Mouse (Mus musculus) intestine, postnatal 0 days (tissue): ENCODE measurements around the gene Esr2. TPM values are rescaled to one million over a fixed set of nuclear protein-coding genes. Genes with fewer than 3 reads are reported as not detected.

Experiments used
- ATAC-seq: fragments of 200-750 bp; cut with Nextera tagmentation; 2 replicates; pipeline ENCODE4 v1.8.0; 2017; ENCODE audit warnings: mild to moderate bottlenecking, moderate TSS enrichment, moderate library complexity
- H3K27ac ChIP-seq: fragments of 300-500 bp; sonication (generic); 2 replicates; pipeline ENCODE4 v1.5.1; 2014; ENCODE audit warnings: mild to moderate bottlenecking, low read depth, low read length, moderate library complexity
- H3K27me3 ChIP-seq: fragments of 300-500 bp; sonication (generic); replicated peaks from 2 replicates; pipeline ENCODE4 v1.6.1; 2014; ENCODE audit warnings: low read length, mixed read lengths; ENCODE audit not compliant: control insufficient read depth, insufficient read depth
- H3K36me3 ChIP-seq: fragments of 300-500 bp; sonication (generic); 2 replicates; pipeline ENCODE4 v1.6.1; 2014; ENCODE audit warnings: mild to moderate bottlenecking, moderate library complexity; ENCODE audit not compliant: control insufficient read depth, insufficient read depth
- H3K4me1 ChIP-seq: fragments of 300-500 bp; sonication (generic); replicated peaks from 2 replicates; pipeline ENCODE4 v1.6.1; 2014; ENCODE audit warnings: antibody characterized with exemption, low read length, mixed read lengths; ENCODE audit not compliant: control insufficient read depth, insufficient read depth
- H3K4me2 ChIP-seq: fragments of 300-500 bp; sonication (generic); replicated peaks from 2 replicates; pipeline ENCODE4 v1.6.1; 2014; ENCODE audit warnings: low read depth, mild to moderate bottlenecking, moderate library complexity
- H3K4me3 ChIP-seq: fragments of 300-500 bp; sonication (generic); 2 replicates; pipeline ENCODE4 v1.5.1; 2014; ENCODE audit warnings: low read depth, low read length
- H3K9ac ChIP-seq: fragments of 300-500 bp; sonication (generic); 2 replicates; pipeline ENCODE4 v1.6.1; 2014; ENCODE audit warnings: mild to moderate bottlenecking, low read depth, low read length
- H3K9me3 ChIP-seq: fragments of 300-500 bp; sonication (generic); 2 replicates; pipeline ENCODE4 v1.6.1; 2016; ENCODE audit warnings: mixed run types; ENCODE audit not compliant: control insufficient read depth
- CTCF ChIP-seq: sonication (generic); IDR thresholded peaks from 2 replicates; pipeline ENCODE4 v1.5.1; 2016; ENCODE audit warnings: low read depth, mild to moderate bottlenecking, control low read depth, antibody characterized with exemption, moderate library complexity
- WGBS: fragments of 180-500 bp; shearing (Covaris S2); extraction: QIAGEN DNeasy Blood & Tissue Kit; methylation state at CpG from one replicate; pipeline ENCODE4 v1.1.7; 2014; 5-methylcytosine and 5-hydroxymethylcytosine counted together
- polyA plus RNA-seq: library from polyadenylated mRNA; unstranded; fragments of >200 nt; fragmentation: Nextera tagmentation; extraction: Ambion mirVana; gene quantifications from 2 replicates; pipeline ENCODE4 v1.2.1, GENCODE M21; 2015

The Esr2 gene
- polyA plus RNA-seq, 1 experiment from 2014 or later, result not detected

DNA sequence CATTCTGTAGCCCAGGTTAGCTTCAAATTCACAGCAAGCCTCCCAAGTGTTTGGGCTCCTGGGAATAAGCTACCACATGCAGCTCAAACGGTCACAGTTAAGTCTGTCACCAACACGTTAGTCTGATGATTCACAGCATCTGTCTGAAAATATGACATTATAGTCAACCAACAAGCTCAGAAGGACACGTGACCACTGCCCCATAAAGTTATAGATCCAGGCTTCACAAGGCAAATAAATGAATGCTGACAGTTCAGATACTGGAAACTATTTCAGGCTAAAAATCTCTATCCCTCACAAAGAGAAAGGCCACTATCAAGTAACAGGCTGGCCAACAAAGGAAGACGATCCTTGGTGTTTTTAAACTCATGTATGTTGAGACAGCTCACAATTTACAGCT is 60.5 kb downstream of the Esr2 start:
- WGBS, result 69% methylated on average over 4 of the region's 4 CpGs
- no peak for TF ChIP-seq CTCF
- Histone ChIP-seq H3K4me1 (no peaks in the 10 kb centered on the region), H3K27ac (no peak overlapping the region), H3K4me2 (no peak overlapping the region), H3K36me3 (0 out of 2 replicates have a peak, but pooled peaks cover under 1% of the 10 kb centered on the region), H3K9ac (no peak overlapping the region), H3K4me3 (no peak overlapping the region), H3K9me3 (no peaks in the 10 kb centered on the region), H3K27me3 (no peaks in the 10 kb centered on the region)
- ATAC-seq, result no peak

DNA sequence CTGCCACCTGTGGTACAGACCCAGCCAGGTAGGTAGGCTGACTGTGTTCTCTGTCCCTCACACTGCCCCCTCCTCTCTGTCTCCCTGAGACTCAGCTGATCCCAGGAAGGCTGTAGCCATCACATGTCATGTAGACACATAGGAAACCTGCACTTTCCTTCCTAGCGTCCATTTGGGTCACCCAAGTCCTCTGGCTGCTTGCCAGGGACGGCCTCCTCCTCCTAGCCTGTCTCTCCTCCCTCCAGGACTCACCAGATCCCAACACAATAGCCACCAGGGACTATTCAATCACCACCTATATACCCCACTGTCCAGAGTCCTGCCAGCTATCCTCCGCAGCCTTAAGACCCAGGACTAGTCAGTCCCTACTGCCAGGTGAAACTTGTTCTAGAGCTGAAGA is 66.0 kb downstream of the Esr2 start:
- H3K9ac ChIP-seq, result no peak overlapping the region
- no peaks in the 10 kb centered on the region for H3K9me3 ChIP-seq
- no peaks in the 10 kb centered on the region for H3K4me1 ChIP-seq
- WGBS, result 81% methylated on average over 3 of the region's 3 CpGs
- no peak overlapping the region for H3K4me2 ChIP-seq
- ATAC-seq, result no peak
- H3K36me3 ChIP-seq, result peaks cover 42% of the 10 kb centered on the region
- no peak overlapping the region for H3K4me3 ChIP-seq
- H3K27ac ChIP-seq, result no peak overlapping the region
- TF ChIP-seq CTCF, result no peak
- no peaks in the 10 kb centered on the region for H3K27me3 ChIP-seq

- H3K4me1 ChIP-seq, result no peaks in the 10 kb centered on the region
- H3K9me3 ChIP-seq, result no peaks in the 10 kb centered on the region
- no peak overlapping the region for H3K4me2 ChIP-seq
- peaks cover 55% of the 10 kb centered on the region for H3K36me3 ChIP-seq
- H3K9ac ChIP-seq, result no peak overlapping the region
- ATAC-seq, result no peak
- WGBS, result 93% methylated on average over 15 of the region's 15 CpGs
- no peak overlapping the region for H3K4me3 ChIP-seq
- no peak overlapping the region for H3K27ac ChIP-seq
- no peaks in the 10 kb centered on the region for H3K27me3 ChIP-seq
- TF ChIP-seq CTCF, result no peak
Measured at GRCm38 (mm10) chr12:76109646-76110405, 67.2 kb downstream of the Esr2 start.

DNA sequence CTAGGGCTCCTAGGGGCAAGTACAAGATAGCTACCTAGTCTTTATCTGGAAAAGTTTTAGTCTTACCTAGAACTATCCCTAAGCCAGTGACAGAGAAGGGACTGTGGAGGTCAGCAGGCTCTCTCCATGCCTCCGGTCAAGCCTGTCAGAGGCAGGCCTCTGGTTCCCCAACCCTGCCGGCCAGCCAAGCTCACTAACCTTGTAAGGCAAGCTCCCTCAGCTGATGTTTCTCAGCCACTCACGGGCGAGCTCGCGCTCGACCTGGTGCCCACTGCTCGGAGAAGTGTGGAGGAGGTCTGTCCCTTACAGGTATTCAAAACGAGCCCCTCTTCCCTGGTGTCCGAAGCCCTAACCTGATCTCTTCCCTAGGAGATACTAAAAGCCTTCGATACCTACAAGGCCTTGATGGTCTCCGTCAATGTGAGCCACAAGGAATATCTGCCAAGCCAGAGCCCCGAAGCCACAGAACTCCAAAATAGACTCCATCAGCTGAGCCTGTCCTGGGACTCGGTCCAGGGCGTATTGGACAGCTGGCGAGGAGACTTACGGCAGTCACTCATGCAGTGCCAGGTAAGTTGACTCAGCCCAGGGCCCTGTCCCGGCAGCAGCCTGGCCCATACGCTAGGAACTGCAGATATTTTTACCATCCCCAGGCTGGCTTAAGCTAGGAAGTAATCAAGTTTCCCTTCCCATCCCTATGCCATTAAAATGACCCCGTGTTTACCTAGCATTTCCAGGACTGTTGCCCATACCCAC is 72.3 kb downstream of the Esr2 start:
- Histone ChIP-seq H3K27ac (no peak overlapping the region; the same call in 1 of the 2 replicates), H3K9me3 (no peaks in the 10 kb centered on the region), H3K9ac (no peak overlapping the region), H3K27me3 (no peaks in the 10 kb centered on the region), H3K4me1 (no peaks in the 10 kb centered on the region), H3K4me3 (no peak overlapping the region), H3K36me3 (peaks cover 88% of the 10 kb centered on the region), H3K4me2 (no peak overlapping the region)
- no peak for TF ChIP-seq CTCF
- ATAC-seq, result no peak
- WGBS, result 89% methylated on average over 20 of the region's 20 CpGs

DNA sequence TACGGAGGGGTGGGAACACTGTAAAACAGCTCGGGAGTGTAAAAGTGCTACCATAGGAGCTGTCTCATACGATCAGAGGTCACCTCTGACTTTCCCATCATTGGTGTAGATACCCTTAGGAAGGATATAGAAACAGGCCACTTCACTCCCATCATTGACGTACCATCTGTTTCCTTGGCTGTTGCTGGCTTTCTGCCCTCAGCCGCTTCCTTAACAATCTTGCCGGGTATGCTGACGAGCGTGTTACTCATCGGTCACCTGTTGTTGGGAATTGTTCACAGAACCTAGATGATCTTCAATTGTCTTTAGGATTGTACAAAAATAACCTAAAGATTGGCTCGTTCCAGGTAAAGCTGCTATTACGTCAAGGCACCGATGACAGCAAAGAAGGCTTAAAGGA is 74.4 kb downstream of the Esr2 start:
- Histone ChIP-seq H3K27ac (no peak overlapping the region), H3K27me3 (no peaks in the 10 kb centered on the region), H3K4me1 (no peaks in the 10 kb centered on the region), H3K4me2 (no peak overlapping the region), H3K36me3 (peaks cover 89% of the 10 kb centered on the region), H3K4me3 (no peak overlapping the region), H3K9me3 (no peaks in the 10 kb centered on the region), H3K9ac (no peak overlapping the region)
- TF ChIP-seq CTCF, result no peak
- WGBS, result 88% methylated on average over 12 of the region's 12 CpGs
- ATAC-seq, result no peak

- H3K4me2 ChIP-seq, result no peak overlapping the region
- H3K9me3 ChIP-seq, result no peaks in the 10 kb centered on the region
- H3K4me3 ChIP-seq, result no peak overlapping the region
- no peaks in the 10 kb centered on the region for H3K4me1 ChIP-seq
- H3K27ac ChIP-seq, result no peak overlapping the region
- TF ChIP-seq CTCF, result no peak
- 71% methylated on average over 30 of the region's 30 CpGs for WGBS
- H3K36me3 ChIP-seq, result peaks cover 71% of the 10 kb centered on the region
- no peaks in the 10 kb centered on the region for H3K27me3 ChIP-seq
- no peak for ATAC-seq
- H3K9ac ChIP-seq, result no peak overlapping the region
Measured at GRCm38 (mm10) chr12:76095117-76096035, 81.7 kb downstream of the Esr2 start.
